Mouse (Mus musculus): ENCODE measurements around the gene Zcchc24. TPM values are rescaled to one million over a fixed set of nuclear protein-coding genes. Genes with fewer than 3 reads are reported as not detected.

Gene Zcchc24
- polyA plus RNA-seq (2012; rRNA removed): 25.6 and 26.5 TPM in 2 replicates

GRCm38 (mm10) chr14:25768915-25769625, at the start of gene Zcchc24:
Zcchc24 (minus strand) TSS chr14:25769039.

GRCm38 (mm10) chr14:25693888-25694568, 74.8 kb downstream of the Zcchc24 start, which contains the start of gene Ppif:
Ppif (plus strand) TSS chr14:25694154.

Other genes starting within 250 kb of the Zcchc24 start
- gene Ppif, start 74.9 kb downstream of the Zcchc24 start, polyA plus RNA-seq (2012; rRNA removed): 281 and 292 TPM in 2 replicates
- gene Anxa11, start 73.1 kb upstream of the Zcchc24 start, polyA plus RNA-seq (2012; rRNA removed): 339 and 371 TPM in 2 replicates
- 3.7 TPM in 2 replicates for gene Plac9a, start 134.1 kb upstream of the Zcchc24 start, polyA plus RNA-seq (2012; rRNA removed)
- gene Tmem254a, start 158.6 kb upstream of the Zcchc24 start, polyA plus RNA-seq (2012; rRNA removed): 33.8 and 40.2 TPM in 2 replicates
- 0.88 and 1.0 TPM in 2 replicates for gene Cphx1, start 169.3 kb upstream of the Zcchc24 start, polyA plus RNA-seq (2012; rRNA removed)
- 0.42 TPM in 1 of 2 replicates, not detected in the other for gene Duxbl1, start 209.5 kb upstream of the Zcchc24 start, polyA plus RNA-seq (2012; rRNA removed)

Measured in colon, adult 2 months (tissue).